Mouse (Mus musculus) hindbrain, embryonic 13.5 days (tissue): ENCODE data around the gene Cngb1. TPM values are rescaled to one million over a fixed set of nuclear protein-coding genes. Genes with fewer than 3 reads are reported as not detected.
A peak's percentile ranks its signal among the peaks of the same experiment; 100 is the strongest.

Experiments used
- ATAC-seq: fragments of 200-750 bp; cut with Nextera tagmentation; 2 replicates; pipeline ENCODE4 v1.8.0; 2017; ENCODE audit warnings: moderate TSS enrichment; ENCODE audit not compliant: low FRiP score
- H3K27ac ChIP-seq: fragments of 300-500 bp; sonication (generic); 2 replicates; pipeline ENCODE4 v1.5.1; 2015; ENCODE audit warnings: inconsistent platforms, mild to moderate bottlenecking, moderate library complexity
- H3K27me3 ChIP-seq: fragments of 300-500 bp; sonication (generic); 2 replicates; pipeline ENCODE4 v1.6.1; 2015; ENCODE audit warnings: mild to moderate bottlenecking, inconsistent platforms
- H3K36me3 ChIP-seq: fragments of 300-500 bp; sonication (generic); 2 replicates; pipeline ENCODE4 v1.6.1; 2015; ENCODE audit warnings: mild to moderate bottlenecking, inconsistent platforms
- H3K4me1 ChIP-seq: fragments of 300-500 bp; sonication (generic); replicated peaks from 2 replicates; pipeline ENCODE4 v1.6.1; 2015; ENCODE audit warnings: inconsistent platforms
- H3K4me2 ChIP-seq: fragments of 300-500 bp; sonication (generic); 2 replicates; pipeline ENCODE4 v1.6.1; 2015; ENCODE audit warnings: inconsistent platforms, mild to moderate bottlenecking, moderate library complexity
- H3K4me3 ChIP-seq: fragments of 300-500 bp; sonication (generic); 2 replicates; pipeline ENCODE4 v1.5.1; 2015; ENCODE audit warnings: mild to moderate bottlenecking, inconsistent platforms
- H3K9ac ChIP-seq: fragments of 300-500 bp; sonication (generic); 2 replicates; pipeline ENCODE4 v1.6.1; 2015; ENCODE audit warnings: mild to moderate bottlenecking, inconsistent platforms
- H3K9me3 ChIP-seq: fragments of 300-500 bp; sonication (generic); 2 replicates; pipeline ENCODE4 v1.6.1; 2016; ENCODE audit warnings: inconsistent platforms
- WGBS: fragments of 180-500 bp; shearing (Covaris S2); methylation state at CpG from one replicate; pipeline ENCODE4 v1.1.7; 2015; 5-methylcytosine and 5-hydroxymethylcytosine counted together
- polyA plus RNA-seq: library from polyadenylated mRNA; unstranded; fragments of >200 nt; fragmentation: Nextera tagmentation; extraction: Ambion mirVana; gene quantifications from 2 replicates; pipeline ENCODE4 v1.2.1, GENCODE M21; 2015

Gene Cngb1
- polyA plus RNA-seq, 1 experiment from 2014 or later = 0.48 TPM

DNA sequence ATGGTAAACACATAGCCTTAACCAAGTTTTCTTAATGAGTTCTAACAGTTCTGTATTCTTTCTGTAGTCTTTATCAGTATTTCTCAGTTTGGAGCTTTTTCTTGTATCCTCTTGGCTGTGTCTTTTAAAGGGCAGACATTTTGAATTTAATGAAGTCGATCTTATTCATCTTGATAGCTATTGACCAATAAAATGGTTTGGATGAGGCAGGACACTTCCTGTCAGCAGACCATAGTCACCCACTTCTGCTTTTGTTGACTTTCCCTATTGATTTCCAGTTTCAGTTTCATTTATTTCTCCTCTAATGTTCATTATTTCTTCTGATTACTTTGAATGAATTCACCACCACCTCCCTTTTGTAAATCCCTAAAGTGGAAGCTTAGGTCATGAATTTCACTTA lies 29.3 kb upstream of the Cngb1 start:
- H3K4me3 ChIP-seq = no peak overlapping the region
- H3K4me2 ChIP-seq = no peak overlapping the region
- H3K27ac ChIP-seq = no peak overlapping the region
- H3K9me3 ChIP-seq = no peaks in the 10 kb centered on the region
- no peak for ATAC-seq
- WGBS = 94% methylated on average over 1 of the region's 1 CpGs
- peaks cover 13% of the 10 kb centered on the region for H3K4me1 ChIP-seq
- H3K27me3 ChIP-seq = no peaks in the 10 kb centered on the region
- H3K9ac ChIP-seq = no peak overlapping the region
- peaks cover 45% of the 10 kb centered on the region for H3K36me3 ChIP-seq

- WGBS = 24% methylated on average over 21 of the region's 21 CpGs
- peak overlapping the region; percentile 97 for H3K27ac ChIP-seq
Measured at GRCm38 (mm10) chr8:95332437-95333199, 26.2 kb upstream of the Cngb1 start.

GRCm38 (mm10) chr8:95331720-95332436 lies 25.5 kb upstream of the Cngb1 start, which contains the start of the genes Zfp319 and Usb1:
TSS of gene Zfp319 (minus strand) at chr8:95331950.
TSS of gene Usb1 (plus strand) at chr8:95332284.
- ATAC-seq = peak; percentile 92
- H3K4me1 ChIP-seq = peaks cover 47% of the 10 kb centered on the region
- peak within 1 kb of the TSS; percentile 85 for H3K4me3 ChIP-seq
- no peaks in the 10 kb centered on the region for H3K9me3 ChIP-seq
- WGBS = under 1% methylated on average over 78 of the region's 80 CpGs
- H3K4me2 ChIP-seq = peak within 1 kb of the TSS; percentile 74
- peak within 1 kb of the TSS; percentile 97 for H3K27ac ChIP-seq
- H3K36me3 ChIP-seq = peaks cover 37% of the 10 kb centered on the region
- peak within 1 kb of the TSS; percentile 99 for H3K9ac ChIP-seq
- no peaks in the 10 kb centered on the region for H3K27me3 ChIP-seq

More at GRCm38 (mm10) chr8:95332437-95333199, 26.2 kb upstream of the Cngb1 start:
- Histone ChIP-seq H3K9ac (peak overlapping the region; percentile 99), H3K4me3 (peak overlapping the region; percentile 85), H3K9me3 (no peaks in the 10 kb centered on the region), H3K4me1 (peaks cover 40% of the 10 kb centered on the region), H3K4me2 (peak overlapping the region; percentile 74), H3K27me3 (no peaks in the 10 kb centered on the region), H3K36me3 (peaks cover 36% of the 10 kb centered on the region)
- ATAC-seq = no peak

DNA sequence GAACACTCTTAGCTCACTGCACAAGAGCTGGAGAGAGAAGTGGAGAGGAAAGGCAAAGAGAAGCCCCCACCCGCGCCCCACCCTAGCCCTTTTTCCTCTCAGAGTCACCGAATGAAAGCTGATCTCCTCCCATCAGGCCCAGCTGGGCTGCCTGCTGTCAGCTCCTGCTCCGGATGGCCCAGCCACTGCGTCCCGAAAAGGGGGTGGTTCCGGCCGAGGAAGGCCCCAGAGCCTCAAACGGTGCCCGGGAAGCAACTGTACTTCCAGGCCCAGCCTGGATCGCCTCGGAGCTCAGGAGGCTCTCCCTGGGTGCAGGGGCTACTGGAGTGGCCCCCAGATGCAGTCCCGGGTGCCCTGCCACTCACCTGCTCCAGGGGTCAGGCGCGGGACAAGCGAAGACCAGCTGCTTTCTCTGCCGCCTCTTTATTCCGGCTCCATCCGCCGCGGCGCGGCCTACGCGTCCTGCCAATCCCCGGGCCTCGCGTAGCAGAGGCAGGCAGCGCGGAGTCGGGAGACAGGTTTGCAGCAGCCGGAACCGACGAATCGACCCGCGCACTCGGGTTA lies 24.9 kb upstream of the Cngb1 start:
- Histone ChIP-seq H3K4me2 (peak overlapping the region; percentile 74), H3K4me3 (peak overlapping the region; percentile 85), H3K27ac (peak overlapping the region; percentile 97), H3K27me3 (no peaks in the 10 kb centered on the region), H3K9me3 (no peaks in the 10 kb centered on the region), H3K36me3 (peaks cover 44% of the 10 kb centered on the region), H3K4me1 (peaks cover 53% of the 10 kb centered on the region), H3K9ac (peak overlapping the region; percentile 99)
- peak; percentile 47 for ATAC-seq
- under 1% methylated on average over 38 of the region's 38 CpGs for WGBS

DNA sequence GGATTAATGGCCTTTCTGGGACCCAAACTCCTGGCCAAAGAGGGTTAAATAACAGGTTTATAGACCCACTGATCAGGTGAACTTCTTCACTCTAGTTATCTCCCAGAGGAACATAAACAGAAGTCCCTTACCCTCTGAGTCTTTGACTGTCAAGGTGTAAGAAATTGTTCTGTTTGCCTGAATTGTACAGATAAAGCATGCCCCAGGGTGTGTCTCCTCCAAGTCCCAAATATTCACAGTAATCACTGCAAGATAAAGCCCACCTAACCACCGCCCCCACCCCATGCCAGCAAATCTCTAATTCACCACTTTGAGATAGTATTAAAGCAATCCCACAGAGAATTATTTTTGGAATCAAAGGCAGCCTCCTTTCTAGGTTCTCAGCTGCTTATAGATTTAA lies 24.0 kb upstream of the Cngb1 start:
- H3K9ac ChIP-seq = peak overlapping the region; percentile 99
- H3K4me1 ChIP-seq = peaks cover 60% of the 10 kb centered on the region
- peak overlapping the region; percentile 97; the same call in 1 of the 2 replicates for H3K27ac ChIP-seq
- no peak for ATAC-seq
- H3K27me3 ChIP-seq = no peaks in the 10 kb centered on the region
- H3K9me3 ChIP-seq = no peaks in the 10 kb centered on the region
- peaks cover 53% of the 10 kb centered on the region for H3K36me3 ChIP-seq
- WGBS = 86% methylated on average over 1 of the region's 1 CpGs
- peak overlapping the region; percentile 85 for H3K4me3 ChIP-seq
- peak overlapping the region; percentile 74 for H3K4me2 ChIP-seq

DNA sequence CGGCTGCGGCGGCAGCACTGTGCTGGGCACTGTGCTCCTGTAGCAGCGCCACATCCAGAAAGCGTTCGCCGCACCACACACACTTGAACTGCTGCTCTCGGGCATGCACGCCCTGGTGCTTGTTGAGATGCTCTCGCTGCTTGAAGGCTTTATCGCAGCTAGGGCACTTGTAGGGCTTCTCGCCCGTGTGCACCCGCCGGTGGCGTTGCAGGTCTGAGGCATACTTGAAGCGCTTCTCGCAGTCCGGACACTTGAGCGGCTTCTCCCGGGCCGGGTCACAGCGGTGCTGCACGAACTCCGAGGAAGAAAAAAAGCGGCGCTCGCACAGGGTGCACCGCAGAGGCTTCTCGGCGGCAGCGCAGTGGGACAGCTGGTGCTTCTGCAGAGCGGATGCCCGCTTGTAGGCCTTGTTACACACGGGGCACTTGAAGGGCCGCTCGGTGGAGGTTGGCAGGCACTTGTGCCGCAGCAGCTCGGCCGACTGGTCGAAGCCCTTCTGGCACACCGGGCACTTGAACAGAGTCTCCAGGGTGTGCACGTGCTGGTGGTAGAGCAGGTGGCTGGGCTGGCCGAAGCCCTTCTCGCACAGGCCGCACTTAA lies 21.6 kb upstream of the Cngb1 start:
- H3K4me1 ChIP-seq = peaks cover 67% of the 10 kb centered on the region
- H3K4me2 ChIP-seq = no peak overlapping the region
- peaks cover 64% of the 10 kb centered on the region for H3K36me3 ChIP-seq

DNA sequence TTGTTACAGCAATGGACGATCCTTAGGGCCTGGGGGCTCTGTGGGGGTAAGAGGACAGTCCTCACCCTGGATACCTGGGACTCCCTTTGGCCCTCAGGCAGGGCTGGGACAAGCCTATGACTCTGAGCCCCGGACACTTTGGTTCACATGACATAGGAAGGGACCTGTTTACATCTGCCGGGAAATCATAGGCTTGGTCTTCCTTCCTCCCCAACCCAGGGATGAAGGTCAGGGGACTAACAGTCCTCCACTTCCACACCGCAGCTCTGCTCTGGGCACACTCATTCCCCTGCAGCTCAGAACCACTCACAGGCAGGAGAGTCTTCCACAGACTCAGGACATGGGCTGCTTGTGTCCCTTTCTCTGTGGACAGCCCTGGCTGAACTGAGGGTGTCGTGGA lies 20.4 kb upstream of the Cngb1 start:
- Histone ChIP-seq H3K4me1 (peaks cover 61% of the 10 kb centered on the region), H3K27me3 (no peaks in the 10 kb centered on the region), H3K4me2 (no peak overlapping the region), H3K9ac (peak overlapping the region; percentile 20; the same call in 1 of the 2 replicates), H3K27ac (no peak overlapping the region; the same call in 1 of the 2 replicates), H3K36me3 (peaks cover 64% of the 10 kb centered on the region), H3K9me3 (no peaks in the 10 kb centered on the region), H3K4me3 (no peak overlapping the region)
- 94% methylated on average over 5 of the region's 5 CpGs for WGBS
- ATAC-seq = no peak

More for the DNA sequence above, 21.6 kb upstream of the Cngb1 start:
- Histone ChIP-seq H3K9ac (0 out of 2 replicates have a peak overlapping the region, but pooled peaks have one; percentile 8), H3K27me3 (no peaks in the 10 kb centered on the region), H3K27ac (no peak overlapping the region), H3K4me3 (no peak overlapping the region), H3K9me3 (no peaks in the 10 kb centered on the region)
- no peak for ATAC-seq
- WGBS = 87% methylated on average over 45 of the region's 46 CpGs

DNA sequence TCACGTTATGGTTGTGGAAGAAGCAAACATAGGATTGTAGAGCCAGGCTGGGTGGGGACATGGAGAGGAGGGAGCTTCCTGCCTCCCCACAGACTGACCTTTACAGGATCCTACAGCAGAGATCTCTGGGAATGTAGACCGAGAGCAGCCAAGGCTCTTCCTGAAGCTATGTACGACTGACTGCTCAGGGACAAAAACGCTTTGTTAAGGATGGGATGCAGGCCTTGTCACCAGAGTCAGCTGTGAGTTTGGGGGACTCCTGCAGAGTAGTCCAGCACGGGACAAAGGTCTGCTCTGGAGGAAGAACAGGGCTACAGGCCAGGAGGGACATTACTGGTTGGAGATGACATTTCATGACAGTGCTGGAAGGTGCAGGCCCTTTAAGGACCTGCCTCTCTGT lies 18.3 kb upstream of the Cngb1 start:
- ATAC-seq = no peak
- H3K27me3 ChIP-seq = peaks cover 13% of the 10 kb centered on the region
- WGBS = 33% methylated on average over 5 of the region's 5 CpGs
- H3K4me2 ChIP-seq = no peak overlapping the region
- H3K9me3 ChIP-seq = no peaks in the 10 kb centered on the region
- H3K27ac ChIP-seq = 0 out of 2 replicates have a peak overlapping the region, but pooled peaks have one; percentile 42
- peaks cover 63% of the 10 kb centered on the region for H3K4me1 ChIP-seq
- H3K4me3 ChIP-seq = no peak overlapping the region
- H3K9ac ChIP-seq = no peak overlapping the region
- H3K36me3 ChIP-seq = peaks cover 62% of the 10 kb centered on the region

- Histone ChIP-seq H3K27me3 (peaks cover 18% of the 10 kb centered on the region), H3K36me3 (peaks cover 47% of the 10 kb centered on the region), H3K27ac (no peak overlapping the region), H3K4me2 (no peak overlapping the region), H3K4me3 (no peak overlapping the region), H3K9me3 (no peaks in the 10 kb centered on the region), H3K4me1 (peaks cover 53% of the 10 kb centered on the region), H3K9ac (no peak overlapping the region)
- ATAC-seq = no peak
- 86% methylated on average over 3 of the region's 3 CpGs for WGBS
Measured at GRCm38 (mm10) chr8:95323201-95323600, 16.8 kb upstream of the Cngb1 start.

DNA sequence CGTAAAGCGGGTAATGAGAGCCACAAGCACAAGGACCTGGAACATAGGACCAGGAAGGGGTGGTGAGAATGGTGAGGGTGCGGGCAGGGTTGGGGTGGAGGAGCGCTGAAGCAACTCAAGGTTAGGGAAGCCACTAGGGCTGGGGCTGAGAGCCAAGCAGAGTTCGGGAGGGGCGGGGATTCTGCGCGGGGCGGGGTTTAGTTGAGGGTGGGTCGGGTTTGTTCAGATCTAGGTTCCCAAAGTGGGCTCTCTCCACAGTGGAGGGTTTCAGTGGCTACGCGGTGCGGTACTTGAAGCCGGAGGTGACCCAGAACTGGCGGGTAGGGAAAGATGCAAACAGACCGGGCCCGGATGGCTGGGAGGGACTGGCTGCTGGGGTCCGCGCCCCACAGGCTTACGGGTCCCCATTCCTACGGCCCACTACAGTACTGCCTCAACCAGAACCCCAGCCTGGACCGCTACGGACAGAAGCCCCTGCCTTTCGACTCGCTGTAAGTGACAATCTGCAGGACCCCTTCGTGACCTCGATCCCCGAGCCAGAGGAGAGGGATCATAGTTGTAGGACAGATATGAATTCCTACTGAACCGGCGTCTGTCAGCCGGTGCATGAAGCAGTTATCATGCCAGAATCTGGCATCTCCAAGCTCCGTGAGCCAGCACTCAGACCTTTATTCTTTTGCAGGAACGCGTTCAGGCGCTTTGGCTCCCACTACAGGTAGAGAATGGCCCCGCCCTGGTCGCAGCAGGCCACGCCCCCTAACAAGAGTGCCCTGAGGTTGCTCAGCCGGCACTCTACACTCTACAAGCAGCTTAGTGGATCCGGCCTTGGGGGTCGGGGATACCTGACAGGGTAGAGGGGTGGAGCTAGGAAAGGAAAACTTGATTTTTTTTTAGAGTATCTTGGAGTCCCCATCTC lies 14.1 kb upstream of the Cngb1 start:
- H3K27ac ChIP-seq = no peak overlapping the region
- H3K9me3 ChIP-seq = no peaks in the 10 kb centered on the region
- WGBS = 3% methylated on average over 41 of the region's 41 CpGs
- peak; percentile 72 for ATAC-seq
- H3K4me2 ChIP-seq = peak overlapping the region; percentile 76
- peak overlapping the region; percentile 41 for H3K4me3 ChIP-seq
- peaks cover 18% of the 10 kb centered on the region for H3K27me3 ChIP-seq
- peak overlapping the region; percentile 68 for H3K9ac ChIP-seq
- peaks cover 20% of the 10 kb centered on the region for H3K36me3 ChIP-seq
- peaks cover 28% of the 10 kb centered on the region for H3K4me1 ChIP-seq

DNA sequence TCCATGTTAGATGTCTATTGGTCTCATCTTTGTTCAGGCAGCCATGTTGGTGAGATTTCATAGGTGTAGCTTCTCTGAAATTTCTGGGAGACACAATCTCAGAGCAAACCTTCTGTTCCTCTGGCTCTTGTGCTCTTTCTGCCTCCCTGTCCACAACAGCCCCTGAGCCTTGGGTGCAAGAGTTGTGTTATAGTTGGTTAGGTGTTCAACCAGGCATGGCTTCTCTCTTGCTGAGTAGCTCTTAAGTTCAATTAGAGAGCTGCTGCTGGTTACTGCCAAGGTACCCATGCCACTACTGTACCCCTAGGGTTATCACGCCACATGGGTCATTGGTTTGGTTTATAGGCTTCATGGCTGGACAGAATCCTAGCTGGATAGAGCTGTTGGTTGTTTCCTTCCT lies 9.0 kb upstream of the Cngb1 start:
- no peak overlapping the region for H3K4me2 ChIP-seq
- H3K9me3 ChIP-seq = no peaks in the 10 kb centered on the region
- peaks cover 11% of the 10 kb centered on the region for H3K27me3 ChIP-seq
- H3K9ac ChIP-seq = no peak overlapping the region
- H3K36me3 ChIP-seq = no peaks in the 10 kb centered on the region
- H3K4me3 ChIP-seq = no peak overlapping the region
- ATAC-seq = no peak
- H3K27ac ChIP-seq = no peak overlapping the region
- peaks cover 19% of the 10 kb centered on the region for H3K4me1 ChIP-seq
- WGBS = 92% methylated on average over 1 of the region's 1 CpGs
